Mouse (Mus musculus): Measurements from ENCODE around the gene Lrtm2.

DNA sequence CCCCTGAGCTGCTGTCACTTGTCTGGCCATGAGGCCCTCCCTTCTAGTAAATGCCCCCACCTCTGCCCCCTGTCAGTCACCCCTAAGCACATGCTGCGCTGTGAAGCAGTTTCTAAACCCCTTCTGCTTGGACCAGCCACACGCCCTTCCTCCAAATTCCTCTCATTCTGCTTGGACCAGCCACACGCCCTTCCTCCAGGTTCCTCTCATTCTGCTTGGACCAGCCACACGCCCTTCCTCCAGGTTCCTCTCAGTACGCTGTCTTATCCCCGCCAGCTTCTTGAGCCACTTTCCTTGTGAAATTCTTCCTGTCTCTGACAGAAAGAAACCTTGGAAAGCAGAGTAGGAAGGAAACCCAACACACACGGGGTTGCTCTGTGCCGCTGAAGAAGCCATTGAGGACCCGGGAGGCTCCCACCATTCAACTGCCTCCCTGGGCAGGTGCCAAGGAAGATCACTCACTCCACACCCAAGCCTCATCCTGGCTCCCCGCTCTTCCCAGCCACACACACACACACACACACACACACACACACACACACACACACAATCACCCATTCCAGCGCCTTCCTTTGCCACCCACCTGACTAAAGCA is 1.9 kb downstream of the Lrtm2 start:
- TF ChIP-seq CTCF (IDR thresholded peaks at IDR 0.05; ENCODE audit: borderline replicate concordance, insufficient read depth, low read length) (no peak), POLR2A (IDR thresholded peaks at IDR 0.05; ENCODE audit: low read depth, low read length) (no peak)
